Mouse (Mus musculus): Measurements from ENCODE around the gene Chrna1. TPM values are rescaled to one million over a fixed set of nuclear protein-coding genes. Genes with fewer than 3 reads are reported as not detected.

Chrna1 gene
- polyA plus RNA-seq, 1 experiment = 0.07 TPM

DNA sequence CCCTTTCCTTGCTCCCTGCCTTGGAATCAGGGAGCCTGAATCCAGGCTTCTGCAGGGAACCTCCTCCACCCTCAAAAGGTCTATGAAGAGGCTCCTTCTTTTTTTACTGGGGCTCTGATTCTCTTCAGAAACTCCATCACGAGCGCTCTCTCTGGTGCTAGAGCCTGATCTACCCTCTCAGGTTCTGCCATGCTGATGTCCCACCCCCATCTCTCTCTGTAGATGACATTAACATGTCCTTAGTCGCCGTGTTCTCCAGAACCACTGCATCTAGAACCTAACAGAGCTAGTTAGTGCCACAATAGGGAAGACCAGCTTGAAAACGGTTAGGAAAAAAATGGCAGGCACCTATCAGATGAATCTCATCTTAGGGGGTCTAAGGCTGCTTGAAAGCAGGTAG, 16.2 kb upstream of the Chrna1 start:
- 86% methylated on average over 5 of the region's 5 CpGs for WGBS
- Histone ChIP-seq H3K4me3 (ENCODE audit: control insufficient read depth, insufficient read depth, low read length) (no peak overlapping the region), H3K27ac (ENCODE audit: control insufficient read depth, insufficient read depth, low read length) (no peak overlapping the region), H3K27me3 (ENCODE audit: control insufficient read depth, insufficient read depth, low read length) (no peaks in the 10 kb centered on the region), H3K4me1 (replicated peaks; ENCODE audit: control insufficient read depth, insufficient read depth, low read length) (no peaks in the 10 kb centered on the region), H3K36me3 (ENCODE audit: control insufficient read depth, insufficient read depth, low read length) (no peaks in the 10 kb centered on the region)
- DNase-seq = no peak
- TF ChIP-seq CTCF (IDR thresholded peaks at IDR 0.05; ENCODE audit: borderline replicate concordance, control insufficient read depth, extremely low read depth, insufficient read depth, low read length, poor library complexity) (no peak), POLR2A (IDR thresholded peaks at IDR 0.05; ENCODE audit: control insufficient read depth, extremely low read depth, insufficient read depth, low read length, poor library complexity) (no peak)

DNA sequence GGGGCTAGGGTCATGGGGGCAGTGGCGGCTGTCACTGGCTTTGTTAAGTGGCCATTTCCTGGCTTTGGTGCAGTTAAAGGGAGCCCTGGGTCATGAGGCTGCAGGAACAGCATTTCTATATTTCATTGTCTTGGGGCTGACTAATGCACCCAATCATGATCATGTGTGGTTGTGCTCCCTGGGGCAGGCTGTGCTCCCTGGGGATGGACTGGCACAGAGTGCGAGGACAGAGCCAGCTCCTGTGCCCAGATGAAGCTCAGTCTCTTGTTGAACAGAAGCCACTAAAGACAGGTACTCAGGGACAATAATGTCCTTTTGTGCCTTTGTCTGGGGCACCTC, 12.9 kb upstream of the Chrna1 start:
- no peak overlapping the region for H3K27ac ChIP-seq (ENCODE audit: control insufficient read depth, insufficient read depth, low read length)
- H3K4me1 ChIP-seq (replicated peaks; ENCODE audit: control insufficient read depth, insufficient read depth, low read length) = no peaks in the 10 kb centered on the region
- no peak overlapping the region for H3K4me3 ChIP-seq (ENCODE audit: control insufficient read depth, insufficient read depth, low read length)
- no peaks in the 10 kb centered on the region for H3K27me3 ChIP-seq (ENCODE audit: control insufficient read depth, insufficient read depth, low read length)
- H3K36me3 ChIP-seq (ENCODE audit: control insufficient read depth, insufficient read depth, low read length) = no peaks in the 10 kb centered on the region
- no peak for DNase-seq
- 70% methylated on average over 2 of the region's 2 CpGs for WGBS
- TF ChIP-seq CTCF (IDR thresholded peaks at IDR 0.05; ENCODE audit: borderline replicate concordance, control insufficient read depth, extremely low read depth, insufficient read depth, low read length, poor library complexity) (no peak), POLR2A (IDR thresholded peaks at IDR 0.05; ENCODE audit: control insufficient read depth, extremely low read depth, insufficient read depth, low read length, poor library complexity) (no peak)

DNA sequence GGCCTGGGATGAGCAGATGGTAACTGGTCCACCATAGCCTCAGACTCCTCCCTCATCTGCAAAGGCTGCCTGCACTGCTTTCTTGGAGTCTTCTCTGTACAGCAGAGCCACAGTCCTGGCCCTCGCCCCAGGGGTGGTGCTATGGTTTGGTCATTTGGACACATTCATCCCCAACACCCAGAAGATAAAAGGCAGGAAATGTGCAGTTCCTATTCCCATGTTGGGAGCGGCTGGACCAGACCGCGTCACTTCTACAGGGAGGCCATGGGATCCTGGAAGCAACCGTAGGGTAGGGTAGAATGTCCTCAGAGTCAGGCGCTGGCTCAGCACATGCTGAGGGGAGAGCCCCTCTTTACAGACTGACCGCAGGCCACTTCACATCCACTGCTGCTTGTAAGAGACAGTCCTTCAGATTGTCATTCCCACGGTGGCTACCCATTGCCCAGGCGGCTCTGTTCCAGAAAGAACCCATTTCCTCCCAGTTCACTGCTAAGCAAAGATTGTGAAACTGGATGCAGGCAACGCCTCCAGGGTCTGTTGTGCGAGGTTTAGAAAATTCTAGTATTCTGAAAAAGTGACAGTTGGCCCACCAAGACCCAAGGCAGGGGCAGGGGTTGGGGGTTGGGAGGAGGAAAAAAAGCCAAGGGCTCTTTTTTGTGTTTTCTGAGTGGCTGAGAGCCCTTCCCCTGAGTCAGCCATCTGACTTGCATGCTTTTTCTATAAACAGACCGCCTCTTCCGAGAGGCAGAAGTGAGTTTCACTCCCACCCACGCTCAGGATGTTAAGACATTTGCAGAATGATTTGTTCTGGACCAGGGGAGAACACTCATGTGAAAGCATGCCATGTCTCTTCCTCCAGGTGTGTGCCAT, 12.3 kb upstream of the Chrna1 start:
- no peak for TF ChIP-seq CTCF (IDR thresholded peaks at IDR 0.05; ENCODE audit: borderline replicate concordance, control insufficient read depth, extremely low read depth, insufficient read depth, low read length, poor library complexity)
- TF ChIP-seq POLR2A (IDR thresholded peaks at IDR 0.05; ENCODE audit: control insufficient read depth, extremely low read depth, insufficient read depth, low read length, poor library complexity) = no peak
- H3K36me3 ChIP-seq (ENCODE audit: control insufficient read depth, insufficient read depth, low read length) = no peaks in the 10 kb centered on the region
- no peak for DNase-seq
- WGBS = 59% methylated on average over 14 of the region's 14 CpGs
- no peaks in the 10 kb centered on the region for H3K4me1 ChIP-seq (replicated peaks; ENCODE audit: control insufficient read depth, insufficient read depth, low read length)
- H3K27ac ChIP-seq (ENCODE audit: control insufficient read depth, insufficient read depth, low read length) = no peak overlapping the region
- H3K27me3 ChIP-seq (ENCODE audit: control insufficient read depth, insufficient read depth, low read length) = no peaks in the 10 kb centered on the region
- H3K4me3 ChIP-seq (ENCODE audit: control insufficient read depth, insufficient read depth, low read length) = no peak overlapping the region

DNA sequence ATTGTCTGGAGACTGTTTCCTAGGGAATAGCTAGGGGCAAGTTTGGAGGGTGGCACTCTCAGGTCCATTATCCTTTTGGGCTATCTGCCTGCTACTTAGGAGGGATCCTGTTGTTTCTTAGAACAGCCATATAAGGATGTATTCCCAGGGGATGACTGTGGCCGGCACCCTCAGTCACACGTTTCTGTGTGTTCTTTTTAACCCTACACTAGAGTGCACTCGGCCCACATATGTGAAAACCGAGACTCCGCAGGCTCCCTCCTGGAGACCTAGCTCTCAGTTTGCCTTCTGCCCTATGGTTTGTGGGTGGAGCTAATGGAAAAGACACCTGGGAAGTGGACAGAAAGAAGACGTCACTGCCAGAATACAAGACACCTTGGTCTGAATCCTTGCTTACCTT, 11.1 kb upstream of the Chrna1 start:
- H3K27me3 ChIP-seq (ENCODE audit: control insufficient read depth, insufficient read depth, low read length) = no peaks in the 10 kb centered on the region
- no peaks in the 10 kb centered on the region for H3K36me3 ChIP-seq (ENCODE audit: control insufficient read depth, insufficient read depth, low read length)
- WGBS = 89% methylated on average over 6 of the region's 6 CpGs
- no peak overlapping the region for H3K27ac ChIP-seq (ENCODE audit: control insufficient read depth, insufficient read depth, low read length)
- TF ChIP-seq CTCF (IDR thresholded peaks at IDR 0.05; ENCODE audit: borderline replicate concordance, control insufficient read depth, extremely low read depth, insufficient read depth, low read length, poor library complexity) (no peak), POLR2A (IDR thresholded peaks at IDR 0.05; ENCODE audit: control insufficient read depth, extremely low read depth, insufficient read depth, low read length, poor library complexity) (no peak)
- no peaks in the 10 kb centered on the region for H3K4me1 ChIP-seq (replicated peaks; ENCODE audit: control insufficient read depth, insufficient read depth, low read length)
- no peak overlapping the region for H3K4me3 ChIP-seq (ENCODE audit: control insufficient read depth, insufficient read depth, low read length)
- DNase-seq = no peak

DNA sequence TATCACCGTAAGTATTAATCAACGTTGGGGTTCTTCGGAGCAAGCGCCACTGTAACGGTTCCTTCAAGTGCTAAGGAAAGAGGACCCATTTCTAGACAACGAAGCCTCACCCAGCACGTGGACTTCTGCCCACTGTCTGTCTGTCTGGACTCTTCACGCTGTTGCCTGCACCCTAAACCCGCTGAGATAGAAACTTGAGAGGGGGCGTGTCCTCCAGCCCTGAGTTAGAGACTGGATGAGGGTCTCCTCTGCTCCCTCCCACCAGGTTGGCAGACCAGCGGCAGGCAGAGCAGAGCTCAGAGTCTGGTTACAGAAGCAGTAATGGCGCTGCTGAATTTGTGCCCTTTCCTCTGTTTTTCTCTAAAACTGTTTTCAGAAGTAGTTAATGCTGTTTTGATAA, 10.0 kb upstream of the Chrna1 start:
- no peaks in the 10 kb centered on the region; the same call in 1 of the 2 replicates for H3K27me3 ChIP-seq (ENCODE audit: control insufficient read depth, insufficient read depth, low read length)
- no peak overlapping the region for H3K27ac ChIP-seq (ENCODE audit: control insufficient read depth, insufficient read depth, low read length)
- H3K4me3 ChIP-seq (ENCODE audit: control insufficient read depth, insufficient read depth, low read length) = no peak overlapping the region
- no peaks in the 10 kb centered on the region for H3K4me1 ChIP-seq (replicated peaks; ENCODE audit: control insufficient read depth, insufficient read depth, low read length)
- H3K36me3 ChIP-seq (ENCODE audit: control insufficient read depth, insufficient read depth, low read length) = no peaks in the 10 kb centered on the region
- TF ChIP-seq CTCF (IDR thresholded peaks at IDR 0.05; ENCODE audit: borderline replicate concordance, control insufficient read depth, extremely low read depth, insufficient read depth, low read length, poor library complexity) = no peak
- TF ChIP-seq POLR2A (IDR thresholded peaks at IDR 0.05; ENCODE audit: control insufficient read depth, extremely low read depth, insufficient read depth, low read length, poor library complexity) = no peak
- DNase-seq = no peak
- 41% methylated on average over 12 of the region's 12 CpGs for WGBS

DNA sequence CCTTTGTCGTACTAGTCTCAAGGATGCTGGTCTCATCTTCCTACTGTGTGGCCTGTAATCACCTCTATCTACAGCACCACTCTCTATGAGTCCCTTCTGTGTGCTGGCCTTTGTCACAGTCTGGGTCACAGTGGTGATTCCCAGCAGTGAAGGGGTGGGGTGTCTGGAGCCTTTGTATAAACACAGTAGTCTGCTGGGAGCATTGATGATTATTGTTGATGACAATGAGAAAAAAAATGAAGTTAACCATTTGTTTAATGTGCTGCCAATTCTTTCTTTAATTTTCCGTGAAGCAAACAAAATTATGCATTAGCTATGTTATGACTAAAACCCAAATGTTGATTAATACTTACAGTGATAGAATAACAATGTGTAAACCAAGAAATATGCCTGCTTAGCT, 8.8 kb upstream of the Chrna1 start:
- TF ChIP-seq POLR2A (IDR thresholded peaks at IDR 0.05; ENCODE audit: control insufficient read depth, extremely low read depth, insufficient read depth, low read length, poor library complexity) (no peak), CTCF (IDR thresholded peaks at IDR 0.05; ENCODE audit: borderline replicate concordance, control insufficient read depth, extremely low read depth, insufficient read depth, low read length, poor library complexity) (no peak)
- Histone ChIP-seq H3K4me1 (replicated peaks; ENCODE audit: control insufficient read depth, insufficient read depth, low read length) (no peaks in the 10 kb centered on the region), H3K27me3 (ENCODE audit: control insufficient read depth, insufficient read depth, low read length) (no peaks in the 10 kb centered on the region; the same call in 1 of the 2 replicates), H3K36me3 (ENCODE audit: control insufficient read depth, insufficient read depth, low read length) (no peaks in the 10 kb centered on the region), H3K27ac (ENCODE audit: control insufficient read depth, insufficient read depth, low read length) (no peak overlapping the region), H3K4me3 (ENCODE audit: control insufficient read depth, insufficient read depth, low read length) (no peak overlapping the region)
- 94% methylated on average over 2 of the region's 2 CpGs for WGBS
- no peak for DNase-seq
